Mouse (Mus musculus): Measurements from ENCODE around the gene Smad6. TPM values are rescaled to one million over a fixed set of nuclear protein-coding genes. Genes with fewer than 3 reads are reported as not detected.

Gene Smad6
- polyA plus RNA-seq, 1 experiment, result 1.3 TPM

GRCm38 (mm10) chr9:63959129-63959932 lies 62.5 kb downstream of the Smad6 start:
- 79% methylated on average over 17 of the region's 17 CpGs for WGBS
- TF ChIP-seq CTCF (IDR thresholded peaks at IDR 0.05; ENCODE audit: control insufficient read depth, insufficient read depth, low read length) (no peak), POLR2A (IDR thresholded peaks at IDR 0.05; ENCODE audit: borderline replicate concordance, control insufficient read depth, low read depth, low read length) (no peak)
- H3K27ac ChIP-seq (ENCODE audit: control insufficient read depth, insufficient read depth, low read depth, low read length, poor library complexity), result no peak overlapping the region
- H3K4me1 ChIP-seq (ENCODE audit: control insufficient read depth, insufficient read depth, low read length), result no peaks in the 10 kb centered on the region
- no peak overlapping the region for H3K4me3 ChIP-seq (replicated peaks; ENCODE audit: control insufficient read depth, low read depth, low read length)

GRCm38 (mm10) chr9:63958337-63959030 lies 63.4 kb downstream of the Smad6 start:
- no peak overlapping the region for H3K4me3 ChIP-seq (replicated peaks; ENCODE audit: control insufficient read depth, low read depth, low read length)
- no peak overlapping the region for H3K27ac ChIP-seq (ENCODE audit: control insufficient read depth, insufficient read depth, low read depth, low read length, poor library complexity)
- 57% methylated on average over 15 of the region's 15 CpGs for WGBS
- TF ChIP-seq POLR2A (IDR thresholded peaks at IDR 0.05; ENCODE audit: borderline replicate concordance, control insufficient read depth, low read depth, low read length) (no peak), CTCF (IDR thresholded peaks at IDR 0.05; ENCODE audit: control insufficient read depth, insufficient read depth, low read length) (no peak)
- H3K4me1 ChIP-seq (ENCODE audit: control insufficient read depth, insufficient read depth, low read length), result no peaks in the 10 kb centered on the region

GRCm38 (mm10) chr9:63957647-63958185 lies 64.1 kb downstream of the Smad6 start:
- TF ChIP-seq CTCF (IDR thresholded peaks at IDR 0.05; ENCODE audit: control insufficient read depth, insufficient read depth, low read length) (no peak), POLR2A (IDR thresholded peaks at IDR 0.05; ENCODE audit: borderline replicate concordance, control insufficient read depth, low read depth, low read length) (no peak)
- H3K4me3 ChIP-seq (replicated peaks; ENCODE audit: control insufficient read depth, low read depth, low read length), result no peak overlapping the region
- no peaks in the 10 kb centered on the region for H3K4me1 ChIP-seq (ENCODE audit: control insufficient read depth, insufficient read depth, low read length)
- 70% methylated on average over 11 of the region's 11 CpGs for WGBS
- no peak overlapping the region for H3K27ac ChIP-seq (ENCODE audit: control insufficient read depth, insufficient read depth, low read depth, low read length, poor library complexity)

GRCm38 (mm10) chr9:63956052-63956451 lies 65.8 kb downstream of the Smad6 start:
- WGBS, result 8% methylated on average over 9 of the region's 9 CpGs
- Histone ChIP-seq H3K4me3 (replicated peaks; ENCODE audit: control insufficient read depth, low read depth, low read length) (no peak overlapping the region), H3K4me1 (ENCODE audit: control insufficient read depth, insufficient read depth, low read length) (no peaks in the 10 kb centered on the region), H3K27ac (ENCODE audit: control insufficient read depth, insufficient read depth, low read depth, low read length, poor library complexity) (no peak overlapping the region)
- TF ChIP-seq CTCF (IDR thresholded peaks at IDR 0.05; ENCODE audit: control insufficient read depth, insufficient read depth, low read length) (peak; percentile 93), POLR2A (IDR thresholded peaks at IDR 0.05; ENCODE audit: borderline replicate concordance, control insufficient read depth, low read depth, low read length) (no peak)

- no peak overlapping the region for H3K4me3 ChIP-seq (replicated peaks; ENCODE audit: control insufficient read depth, low read depth, low read length)
- no peak overlapping the region for H3K27ac ChIP-seq (ENCODE audit: control insufficient read depth, insufficient read depth, low read depth, low read length, poor library complexity)
- WGBS, result 94% methylated on average over 35 of the region's 35 CpGs
- H3K4me1 ChIP-seq (ENCODE audit: control insufficient read depth, insufficient read depth, low read length), result no peaks in the 10 kb centered on the region
- no peak for TF ChIP-seq CTCF (IDR thresholded peaks at IDR 0.05; ENCODE audit: control insufficient read depth, insufficient read depth, low read length)
- TF ChIP-seq POLR2A (IDR thresholded peaks at IDR 0.05; ENCODE audit: borderline replicate concordance, control insufficient read depth, low read depth, low read length), result no peak
Observed at GRCm38 (mm10) chr9:63953691-63954090, 68.2 kb downstream of the Smad6 start.

- 90% methylated on average over 2 of the region's 2 CpGs for WGBS
- H3K27ac ChIP-seq (ENCODE audit: control insufficient read depth, insufficient read depth, low read depth, low read length, poor library complexity), result no peak overlapping the region
Observed at GRCm38 (mm10) chr9:63952591-63952990, 69.3 kb downstream of the Smad6 start.

GRCm38 (mm10) chr9:63950357-63950756 lies 71.5 kb downstream of the Smad6 start:
- TF ChIP-seq POLR2A (IDR thresholded peaks at IDR 0.05; ENCODE audit: borderline replicate concordance, control insufficient read depth, low read depth, low read length), result no peak
- no peak for TF ChIP-seq CTCF (IDR thresholded peaks at IDR 0.05; ENCODE audit: control insufficient read depth, insufficient read depth, low read length)
- 63% methylated on average over 4 of the region's 4 CpGs for WGBS
- Histone ChIP-seq H3K4me1 (ENCODE audit: control insufficient read depth, insufficient read depth, low read length) (no peaks in the 10 kb centered on the region), H3K27ac (ENCODE audit: control insufficient read depth, insufficient read depth, low read depth, low read length, poor library complexity) (no peak overlapping the region), H3K4me3 (replicated peaks; ENCODE audit: control insufficient read depth, low read depth, low read length) (no peak overlapping the region)

More at GRCm38 (mm10) chr9:63952591-63952990, 69.3 kb downstream of the Smad6 start:
- Histone ChIP-seq H3K4me1 (ENCODE audit: control insufficient read depth, insufficient read depth, low read length) (no peaks in the 10 kb centered on the region), H3K4me3 (replicated peaks; ENCODE audit: control insufficient read depth, low read depth, low read length) (no peak overlapping the region)
- no peak for TF ChIP-seq CTCF (IDR thresholded peaks at IDR 0.05; ENCODE audit: control insufficient read depth, insufficient read depth, low read length)
- TF ChIP-seq POLR2A (IDR thresholded peaks at IDR 0.05; ENCODE audit: borderline replicate concordance, control insufficient read depth, low read depth, low read length), result no peak

GRCm38 (mm10) chr9:63949393-63949792 lies 72.5 kb downstream of the Smad6 start:
- no peak overlapping the region for H3K27ac ChIP-seq (ENCODE audit: control insufficient read depth, insufficient read depth, low read depth, low read length, poor library complexity)
- H3K4me3 ChIP-seq (replicated peaks; ENCODE audit: control insufficient read depth, low read depth, low read length), result no peak overlapping the region
- TF ChIP-seq CTCF (IDR thresholded peaks at IDR 0.05; ENCODE audit: control insufficient read depth, insufficient read depth, low read length) (no peak), POLR2A (IDR thresholded peaks at IDR 0.05; ENCODE audit: borderline replicate concordance, control insufficient read depth, low read depth, low read length) (no peak)
- 40% methylated on average over 4 of the region's 4 CpGs for WGBS
- no peaks in the 10 kb centered on the region for H3K4me1 ChIP-seq (ENCODE audit: control insufficient read depth, insufficient read depth, low read length)
